Mouse (Mus musculus): ENCODE data around the gene Pgap3.

GRCm38 (mm10) chr11:98397946-98398345 is 2.3 kb downstream of the Pgap3 start:
- TF ChIP-seq CTCF (IDR thresholded peaks at IDR 0.05), result no peak
- no peak for TF ChIP-seq EP300 (IDR thresholded peaks at IDR 0.05)
